Mouse (Mus musculus): Measurements from ENCODE around the gene Tedc2. TPM values are rescaled to one million over a fixed set of nuclear protein-coding genes. Genes with fewer than 3 reads are reported as not detected.

Gene Tedc2
- polyA plus RNA-seq, 1 experiment from 2014 or later = 7.6 TPM

DNA sequence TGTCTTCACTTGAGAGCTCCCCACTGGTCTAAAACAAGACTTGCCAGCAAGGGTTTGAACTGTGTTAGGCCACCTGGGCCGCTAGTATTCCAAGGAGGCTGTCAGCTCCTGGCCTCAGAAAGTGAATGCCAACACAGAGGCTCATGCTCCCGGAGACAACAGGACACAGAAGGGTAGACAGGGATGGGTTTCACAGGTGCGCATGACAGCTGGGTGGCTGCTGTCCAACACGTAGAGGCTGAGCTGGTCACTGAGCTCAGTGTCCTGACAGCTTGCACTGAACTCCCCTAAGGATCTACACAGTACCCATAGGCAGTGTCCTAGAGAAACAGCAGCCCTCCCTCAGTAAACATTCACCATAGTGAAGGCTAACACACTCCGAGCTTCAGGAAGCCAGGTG is 2.9 kb upstream of the Tedc2 start:
- H3K4me3 ChIP-seq (replicated peaks; ENCODE audit: low read length) = no peak overlapping the region
- WGBS = 84% methylated on average over 5 of the region's 5 CpGs
- ATAC-seq (ENCODE audit: insufficient read depth, low FRiP score) = no peak
- H3K36me3 ChIP-seq (ENCODE audit: control insufficient read depth, insufficient read depth, low read length) = peaks cover 11% of the 10 kb centered on the region
- no peaks in the 10 kb centered on the region for H3K9me3 ChIP-seq (replicated peaks; ENCODE audit: control insufficient read depth, low read length)
- H3K27me3 ChIP-seq (ENCODE audit: control insufficient read depth, insufficient read depth, low read length) = no peaks in the 10 kb centered on the region
- peak overlapping the region; percentile 5; the same call in 1 of the 2 replicates for H3K9ac ChIP-seq (ENCODE audit: low read length)
- H3K4me2 ChIP-seq (ENCODE audit: low read depth, low read length) = no peak overlapping the region
- H3K27ac ChIP-seq (ENCODE audit: low read length) = no peak overlapping the region
- peaks cover 14% of the 10 kb centered on the region for H3K4me1 ChIP-seq (ENCODE audit: control insufficient read depth, insufficient read depth, low read length)

- Histone ChIP-seq H3K27ac (ENCODE audit: low read length) (no peak overlapping the region), H3K36me3 (ENCODE audit: control insufficient read depth, insufficient read depth, low read length) (peaks cover 7% of the 10 kb centered on the region), H3K9me3 (replicated peaks; ENCODE audit: control insufficient read depth, low read length) (no peaks in the 10 kb centered on the region), H3K9ac (ENCODE audit: low read length) (no peak overlapping the region), H3K4me1 (ENCODE audit: control insufficient read depth, insufficient read depth, low read length) (peaks cover 14% of the 10 kb centered on the region), H3K4me3 (replicated peaks; ENCODE audit: low read length) (no peak overlapping the region), H3K27me3 (ENCODE audit: control insufficient read depth, insufficient read depth, low read length) (no peaks in the 10 kb centered on the region), H3K4me2 (ENCODE audit: low read depth, low read length) (no peak overlapping the region)
- 67% methylated on average over 6 of the region's 6 CpGs for WGBS
- ATAC-seq (ENCODE audit: insufficient read depth, low FRiP score) = no peak
These were observed 2.0 kb upstream of the Tedc2 start for GRCm38 (mm10) chr17:24222653-24223052.

DNA sequence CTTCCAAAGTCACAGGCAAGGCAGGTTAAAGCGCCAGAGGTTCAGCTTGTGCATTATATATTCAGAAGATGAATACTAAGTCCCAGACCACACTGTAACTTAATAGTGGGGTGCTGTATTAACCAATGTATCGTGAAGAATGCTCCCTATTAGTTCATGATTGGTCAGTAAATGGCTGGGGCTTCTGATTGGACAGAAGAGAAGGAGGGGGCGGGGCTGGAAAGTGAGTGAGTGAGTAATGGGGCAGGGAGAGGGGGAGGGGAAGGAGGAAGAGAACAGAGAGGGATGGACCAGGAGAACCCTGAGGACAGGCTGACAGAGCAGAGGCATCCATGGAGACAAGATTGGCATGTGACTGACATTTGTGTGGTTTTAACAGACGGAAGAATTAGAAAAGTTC is 3.8 kb downstream of the Tedc2 start:
- no peaks in the 10 kb centered on the region for H3K27me3 ChIP-seq (ENCODE audit: control insufficient read depth, insufficient read depth, low read length)
- 0 out of 2 replicates have a peak, but pooled peaks cover 4% of the 10 kb centered on the region for H3K36me3 ChIP-seq (ENCODE audit: control insufficient read depth, insufficient read depth, low read length)
- H3K27ac ChIP-seq (ENCODE audit: low read length) = no peak overlapping the region
- WGBS = 72% methylated on average over 4 of the region's 4 CpGs
- H3K4me2 ChIP-seq (ENCODE audit: low read depth, low read length) = no peak overlapping the region
- peaks cover 29% of the 10 kb centered on the region for H3K4me1 ChIP-seq (ENCODE audit: control insufficient read depth, insufficient read depth, low read length)
- no peaks in the 10 kb centered on the region for H3K9me3 ChIP-seq (replicated peaks; ENCODE audit: control insufficient read depth, low read length)
- H3K9ac ChIP-seq (ENCODE audit: low read length) = no peak overlapping the region
- no peak for ATAC-seq (ENCODE audit: insufficient read depth, low FRiP score)
- H3K4me3 ChIP-seq (replicated peaks; ENCODE audit: low read length) = no peak overlapping the region

GRCm38 (mm10) chr17:24213186-24213585 is 7.5 kb downstream of the Tedc2 start:
- peak overlapping the region; percentile 7; the same call in 1 of the 2 replicates for H3K4me2 ChIP-seq (ENCODE audit: low read depth, low read length)
- WGBS = 37% methylated on average over 6 of the region's 6 CpGs

GRCm38 (mm10) chr17:24212441-24213018 is 8.1 kb downstream of the Tedc2 start:
- peaks cover 50% of the 10 kb centered on the region for H3K4me1 ChIP-seq (ENCODE audit: control insufficient read depth, insufficient read depth, low read length)
- H3K4me2 ChIP-seq (ENCODE audit: low read depth, low read length) = peak overlapping the region; percentile 71
- 41% methylated on average over 5 of the region's 5 CpGs for WGBS
- peak overlapping the region; percentile 44 for H3K4me3 ChIP-seq (replicated peaks; ENCODE audit: low read length)
- peaks cover 7% of the 10 kb centered on the region; the same call in 1 of the 2 replicates for H3K27me3 ChIP-seq (ENCODE audit: control insufficient read depth, insufficient read depth, low read length)
- H3K9ac ChIP-seq (ENCODE audit: low read length) = no peak overlapping the region
- peak overlapping the region; percentile 48; the same call in 1 of the 2 replicates for H3K27ac ChIP-seq (ENCODE audit: low read length)
- H3K9me3 ChIP-seq (replicated peaks; ENCODE audit: control insufficient read depth, low read length) = no peaks in the 10 kb centered on the region
- no peak for ATAC-seq (ENCODE audit: insufficient read depth, low FRiP score)
- 0 out of 2 replicates have a peak, but pooled peaks cover 4% of the 10 kb centered on the region for H3K36me3 ChIP-seq (ENCODE audit: control insufficient read depth, insufficient read depth, low read length)

More at GRCm38 (mm10) chr17:24213186-24213585, 7.5 kb downstream of the Tedc2 start:
- H3K27me3 ChIP-seq (ENCODE audit: control insufficient read depth, insufficient read depth, low read length) = 0 out of 2 replicates have a peak, but pooled peaks cover 1% of the 10 kb centered on the region
- H3K4me3 ChIP-seq (replicated peaks; ENCODE audit: low read length) = no peak overlapping the region
- H3K4me1 ChIP-seq (ENCODE audit: control insufficient read depth, insufficient read depth, low read length) = peaks cover 43% of the 10 kb centered on the region
- H3K36me3 ChIP-seq (ENCODE audit: control insufficient read depth, insufficient read depth, low read length) = 0 out of 2 replicates have a peak, but pooled peaks cover 4% of the 10 kb centered on the region
- H3K9ac ChIP-seq (ENCODE audit: low read length) = no peak overlapping the region
- H3K27ac ChIP-seq (ENCODE audit: low read length) = peak overlapping the region; percentile 48
- H3K9me3 ChIP-seq (replicated peaks; ENCODE audit: control insufficient read depth, low read length) = no peaks in the 10 kb centered on the region
- ATAC-seq (ENCODE audit: insufficient read depth, low FRiP score) = no peak

- H3K27ac ChIP-seq (ENCODE audit: low read length) = peak overlapping the region; percentile 79
- H3K4me1 ChIP-seq (ENCODE audit: control insufficient read depth, insufficient read depth, low read length) = peaks cover 54% of the 10 kb centered on the region
These were observed 8.8 kb downstream of the Tedc2 start for GRCm38 (mm10) chr17:24211631-24212440.

DNA sequence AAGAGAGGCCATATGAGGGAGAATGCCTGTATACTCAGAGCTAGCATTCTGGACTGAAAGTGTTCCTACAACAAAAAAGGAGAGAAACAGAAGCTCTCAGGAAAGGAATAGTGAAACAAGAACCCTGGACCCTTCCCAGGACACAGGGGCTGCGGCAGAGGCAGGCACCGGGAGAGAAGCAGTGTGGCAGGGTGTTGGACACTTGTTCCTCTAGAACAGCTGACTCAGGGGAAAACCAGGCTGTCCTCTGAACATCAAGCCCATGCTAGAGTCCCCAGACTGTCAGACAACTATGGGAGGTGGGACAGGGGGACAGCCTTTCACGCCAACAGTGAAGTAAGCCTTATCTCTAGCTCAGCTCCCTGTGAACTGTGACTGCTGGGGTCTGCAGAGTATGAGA is 10.1 kb downstream of the Tedc2 start:
- Histone ChIP-seq H3K27me3 (ENCODE audit: control insufficient read depth, insufficient read depth, low read length) (peaks cover 14% of the 10 kb centered on the region; the same call in 1 of the 2 replicates), H3K27ac (ENCODE audit: low read length) (peak overlapping the region; percentile 79; the same call in 1 of the 2 replicates), H3K4me3 (replicated peaks; ENCODE audit: low read length) (no peak overlapping the region), H3K4me1 (ENCODE audit: control insufficient read depth, insufficient read depth, low read length) (peaks cover 66% of the 10 kb centered on the region), H3K9ac (ENCODE audit: low read length) (no peak overlapping the region; the same call in 1 of the 2 replicates), H3K36me3 (ENCODE audit: control insufficient read depth, insufficient read depth, low read length) (0 out of 2 replicates have a peak, but pooled peaks cover 4% of the 10 kb centered on the region), H3K9me3 (replicated peaks; ENCODE audit: control insufficient read depth, low read length) (no peaks in the 10 kb centered on the region), H3K4me2 (ENCODE audit: low read depth, low read length) (no peak overlapping the region; the same call in 1 of the 2 replicates)
- no peak for ATAC-seq (ENCODE audit: insufficient read depth, low FRiP score)
- WGBS = 77% methylated on average over 3 of the region's 3 CpGs

More at GRCm38 (mm10) chr17:24211631-24212440, 8.8 kb downstream of the Tedc2 start:
- H3K9me3 ChIP-seq (replicated peaks; ENCODE audit: control insufficient read depth, low read length) = no peaks in the 10 kb centered on the region
- peak overlapping the region; percentile 71 for H3K4me2 ChIP-seq (ENCODE audit: low read depth, low read length)
- peaks cover 7% of the 10 kb centered on the region; the same call in 1 of the 2 replicates for H3K27me3 ChIP-seq (ENCODE audit: control insufficient read depth, insufficient read depth, low read length)
- peak; percentile 14; the same call in 1 of the 2 replicates for ATAC-seq (ENCODE audit: insufficient read depth, low FRiP score)
- peak overlapping the region; percentile 73 for H3K9ac ChIP-seq (ENCODE audit: low read length)
- WGBS = 2% methylated on average over 37 of the region's 37 CpGs
- 0 out of 2 replicates have a peak, but pooled peaks cover 4% of the 10 kb centered on the region for H3K36me3 ChIP-seq (ENCODE audit: control insufficient read depth, insufficient read depth, low read length)
- H3K4me3 ChIP-seq (replicated peaks; ENCODE audit: low read length) = peak overlapping the region; percentile 44

GRCm38 (mm10) chr17:24209916-24210240 is 10.8 kb downstream of the Tedc2 start:
- H3K9ac ChIP-seq (ENCODE audit: low read length) = no peak overlapping the region; the same call in 1 of the 2 replicates
- ATAC-seq (ENCODE audit: insufficient read depth, low FRiP score) = no peak
- H3K36me3 ChIP-seq (ENCODE audit: control insufficient read depth, insufficient read depth, low read length) = no peaks in the 10 kb centered on the region
- peaks cover 14% of the 10 kb centered on the region; the same call in 1 of the 2 replicates for H3K27me3 ChIP-seq (ENCODE audit: control insufficient read depth, insufficient read depth, low read length)
- no peaks in the 10 kb centered on the region for H3K9me3 ChIP-seq (replicated peaks; ENCODE audit: control insufficient read depth, low read length)
- peaks cover 69% of the 10 kb centered on the region for H3K4me1 ChIP-seq (ENCODE audit: control insufficient read depth, insufficient read depth, low read length)
- 68% methylated on average over 3 of the region's 3 CpGs for WGBS
- no peak overlapping the region for H3K4me2 ChIP-seq (ENCODE audit: low read depth, low read length)
- H3K4me3 ChIP-seq (replicated peaks; ENCODE audit: low read length) = no peak overlapping the region
- peak overlapping the region; percentile 91 for H3K27ac ChIP-seq (ENCODE audit: low read length)

Measured in stomach, embryonic 16.5 days (tissue).